Mouse (Mus musculus) hindbrain, embryonic 16.5 days (tissue): ENCODE results near the gene Gm45213. TPM values are rescaled to one million over a fixed set of nuclear protein-coding genes. Genes with fewer than 3 reads are reported as not detected.

Experiments
- ATAC-seq: fragments of 200-750 bp; cut with Nextera tagmentation; 2 replicates; pipeline ENCODE4 v1.8.0; 2017; ENCODE audit warnings: moderate TSS enrichment, moderate library complexity
- H3K27ac ChIP-seq: fragments of 300-500 bp; sonication (generic); 2 replicates; pipeline ENCODE4 v1.5.1; 2014; ENCODE audit warnings: low read depth, mild to moderate bottlenecking, control low read depth, low read length, moderate library complexity
- H3K27me3 ChIP-seq: fragments of 300-500 bp; sonication (generic); replicated peaks from 2 replicates; pipeline ENCODE4 v1.6.1; 2014; ENCODE audit warnings: low read length; ENCODE audit not compliant: control insufficient read depth, insufficient read depth
- H3K36me3 ChIP-seq: fragments of 300-500 bp; sonication (generic); 2 replicates; pipeline ENCODE4 v1.6.1; 2014; ENCODE audit warnings: mild to moderate bottlenecking, low read length, moderate library complexity, mixed read lengths; ENCODE audit not compliant: control insufficient read depth, insufficient read depth
- H3K4me1 ChIP-seq: fragments of 300-500 bp; sonication (generic); 2 replicates; pipeline ENCODE4 v1.6.1; 2014; ENCODE audit warnings: low read depth, low read length; ENCODE audit not compliant: control insufficient read depth, insufficient read depth
- H3K4me2 ChIP-seq: fragments of 300-500 bp; sonication (generic); 2 replicates; pipeline ENCODE4 v1.6.1; 2014; ENCODE audit warnings: mild to moderate bottlenecking, low read length, control low read depth, moderate library complexity
- H3K4me3 ChIP-seq: fragments of 300-500 bp; sonication (generic); 2 replicates; pipeline ENCODE4 v1.5.1; 2014; ENCODE audit warnings: mild to moderate bottlenecking, low read length, control low read depth, moderate library complexity
- H3K9ac ChIP-seq: fragments of 300-500 bp; sonication (generic); 2 replicates; pipeline ENCODE4 v1.6.1; 2014; ENCODE audit warnings: low read depth, mild to moderate bottlenecking, control low read depth, low read length, moderate library complexity
- H3K9me3 ChIP-seq: fragments of 300-500 bp; sonication (generic); 2 replicates; pipeline ENCODE4 v1.6.1; 2014; ENCODE audit warnings: mild to moderate bottlenecking, low read length, moderate library complexity; ENCODE audit not compliant: control insufficient read depth
- WGBS: fragments of 180-500 bp; shearing (Covaris S2); extraction: QIAGEN DNeasy Blood & Tissue Kit; methylation state at CpG from one replicate; pipeline ENCODE4 v1.1.7; 2014; 5-methylcytosine and 5-hydroxymethylcytosine counted together
- polyA plus RNA-seq: library from polyadenylated mRNA; unstranded; fragments of >200 nt; fragmentation: Nextera tagmentation; extraction: Ambion mirVana; gene quantifications from 2 replicates; pipeline ENCODE4 v1.2.1, GENCODE M21; 2015

The Gm45213 gene
- polyA plus RNA-seq, 1 experiment from 2014 or later, result not detected

- Histone ChIP-seq H3K27ac (no peak overlapping the region), H3K27me3 (no peaks in the 10 kb centered on the region), H3K9me3 (no peaks in the 10 kb centered on the region), H3K36me3 (peaks cover 32% of the 10 kb centered on the region), H3K4me2 (no peak overlapping the region), H3K4me1 (peaks cover 11% of the 10 kb centered on the region), H3K4me3 (no peak overlapping the region), H3K9ac (no peak overlapping the region)
- ATAC-seq, result no peak
- 63% methylated on average over 2 of the region's 2 CpGs for WGBS
Measured at GRCm38 (mm10) chr7:66076411-66076810, 33.0 kb downstream of the Gm45213 start.

GRCm38 (mm10) chr7:66079364-66080230 lies 36.2 kb downstream of the Gm45213 start, which contains the start of gene Selenos:
Gene Selenos (plus strand): TSS chr7:66079649.
- Histone ChIP-seq H3K27me3 (no peaks in the 10 kb centered on the region), H3K9me3 (no peaks in the 10 kb centered on the region), H3K36me3 (peaks cover 18% of the 10 kb centered on the region), H3K4me2 (peak within 1 kb of the TSS; percentile 70), H3K4me1 (peaks cover 11% of the 10 kb centered on the region), H3K27ac (peak within 1 kb of the TSS; percentile 61), H3K4me3 (peak within 1 kb of the TSS; percentile 52), H3K9ac (peak within 1 kb of the TSS; percentile 58)
- peak; percentile 100 for ATAC-seq
- under 1% methylated on average over 61 of the region's 65 CpGs for WGBS

GRCm38 (mm10) chr7:66080231-66080613 lies 36.8 kb downstream of the Gm45213 start:
- WGBS, result 29% methylated on average over 5 of the region's 5 CpGs
- no peak overlapping the region for H3K27ac ChIP-seq

GRCm38 (mm10) chr7:66083757-66084156 lies 40.4 kb downstream of the Gm45213 start:
- no peak for ATAC-seq
- Histone ChIP-seq H3K9ac (no peak overlapping the region), H3K4me1 (peaks cover 9% of the 10 kb centered on the region), H3K27ac (no peak overlapping the region), H3K9me3 (no peaks in the 10 kb centered on the region), H3K27me3 (no peaks in the 10 kb centered on the region), H3K4me3 (no peak overlapping the region), H3K36me3 (peaks cover 27% of the 10 kb centered on the region), H3K4me2 (no peak overlapping the region)
- WGBS, result 93% methylated on average over 6 of the region's 6 CpGs

More at GRCm38 (mm10) chr7:66080231-66080613, 36.8 kb downstream of the Gm45213 start:
- Histone ChIP-seq H3K4me2 (peak overlapping the region; percentile 70), H3K27me3 (no peaks in the 10 kb centered on the region), H3K36me3 (peaks cover 12% of the 10 kb centered on the region), H3K9me3 (no peaks in the 10 kb centered on the region), H3K4me1 (peaks cover 11% of the 10 kb centered on the region), H3K9ac (peak overlapping the region; percentile 58), H3K4me3 (peak overlapping the region; percentile 52)
- no peak for ATAC-seq

- Histone ChIP-seq H3K4me3 (no peak overlapping the region), H3K27ac (no peak overlapping the region), H3K4me2 (no peak overlapping the region), H3K4me1 (peaks cover 7% of the 10 kb centered on the region), H3K9ac (no peak overlapping the region), H3K27me3 (no peaks in the 10 kb centered on the region), H3K36me3 (peaks cover 33% of the 10 kb centered on the region), H3K9me3 (no peaks in the 10 kb centered on the region)
- 82% methylated on average over 7 of the region's 7 CpGs for WGBS
- ATAC-seq, result no peak
Measured at GRCm38 (mm10) chr7:66084546-66084945, 41.1 kb downstream of the Gm45213 start.

- no peak overlapping the region for H3K27ac ChIP-seq
- H3K9me3 ChIP-seq, result no peaks in the 10 kb centered on the region
- no peaks in the 10 kb centered on the region for H3K27me3 ChIP-seq
- no peaks in the 10 kb centered on the region for H3K4me1 ChIP-seq
- peaks cover 42% of the 10 kb centered on the region for H3K36me3 ChIP-seq
- H3K4me2 ChIP-seq, result no peak overlapping the region
- ATAC-seq, result no peak
- H3K9ac ChIP-seq, result no peak overlapping the region
- no peak overlapping the region for H3K4me3 ChIP-seq
- 87% methylated on average over 4 of the region's 4 CpGs for WGBS
Measured at GRCm38 (mm10) chr7:66087652-66088051, 44.2 kb downstream of the Gm45213 start.

GRCm38 (mm10) chr7:66088077-66088476 lies 44.7 kb downstream of the Gm45213 start:
- Histone ChIP-seq H3K4me2 (no peak overlapping the region), H3K36me3 (peaks cover 42% of the 10 kb centered on the region), H3K9me3 (no peaks in the 10 kb centered on the region), H3K4me1 (no peaks in the 10 kb centered on the region), H3K27me3 (no peaks in the 10 kb centered on the region), H3K9ac (no peak overlapping the region), H3K4me3 (no peak overlapping the region), H3K27ac (no peak overlapping the region)
- 86% methylated on average over 2 of the region's 2 CpGs for WGBS
- ATAC-seq, result no peak

GRCm38 (mm10) chr7:66090676-66091190 lies 47.3 kb downstream of the Gm45213 start:
- Histone ChIP-seq H3K4me2 (no peak overlapping the region), H3K27ac (no peak overlapping the region), H3K4me3 (no peak overlapping the region), H3K9ac (no peak overlapping the region), H3K4me1 (no peaks in the 10 kb centered on the region), H3K36me3 (peaks cover 39% of the 10 kb centered on the region), H3K27me3 (no peaks in the 10 kb centered on the region), H3K9me3 (no peaks in the 10 kb centered on the region)
- WGBS, result 82% methylated on average over 11 of the region's 11 CpGs
- ATAC-seq, result no peak

- no peaks in the 10 kb centered on the region for H3K4me1 ChIP-seq
- no peak overlapping the region for H3K27ac ChIP-seq
- WGBS, result 92% methylated on average over 7 of the region's 7 CpGs
- H3K4me3 ChIP-seq, result no peak overlapping the region
- H3K36me3 ChIP-seq, result peaks cover 36% of the 10 kb centered on the region
- H3K9ac ChIP-seq, result no peak overlapping the region
- no peaks in the 10 kb centered on the region for H3K27me3 ChIP-seq
- no peaks in the 10 kb centered on the region for H3K9me3 ChIP-seq
- H3K4me2 ChIP-seq, result no peak overlapping the region
- ATAC-seq, result no peak
Measured at GRCm38 (mm10) chr7:66091553-66091952, 48.2 kb downstream of the Gm45213 start.
